Mouse (Mus musculus) right cerebral cortex, postnatal 10 days (tissue): Measurements from ENCODE around the gene Gucy2d.

Source experiments
- DNase-seq, 2 experiments: peaks; one replicate each; pipeline ENCODE4 v3.0.0; 2021; ENCODE audit warnings: low spot score in 2 of 2

The Gucy2d gene

GRCm38 (mm10) chr7:98439956-98440466, at the start of gene Gucy2d:
Gene Gucy2d (plus strand): TSS chr7:98440416.
- DNase-seq: no peak

- no peak for DNase-seq
Measured at GRCm38 (mm10) chr7:98390486-98390885, 49.7 kb upstream of the Gucy2d start.

GRCm38 (mm10) chr7:98391351-98391936, 48.8 kb upstream of the Gucy2d start:
- peak; percentile 70 to 76 for DNase-seq

GRCm38 (mm10) chr7:98392466-98393201, 47.6 kb upstream of the Gucy2d start:
- no peak for DNase-seq

- no peak for DNase-seq
Measured at GRCm38 (mm10) chr7:98402582-98403574, 37.3 kb upstream of the Gucy2d start.

- no peak for DNase-seq
Measured at GRCm38 (mm10) chr7:98403996-98404395, 36.2 kb upstream of the Gucy2d start.

- no peak for DNase-seq
Measured at GRCm38 (mm10) chr7:98407615-98408014, 32.6 kb upstream of the Gucy2d start.

GRCm38 (mm10) chr7:98413115-98413514, 27.1 kb upstream of the Gucy2d start:
- no peak for DNase-seq

GRCm38 (mm10) chr7:98415550-98415949, 24.7 kb upstream of the Gucy2d start:
- no peak for DNase-seq

GRCm38 (mm10) chr7:98416020-98416419, 24.2 kb upstream of the Gucy2d start:
- DNase-seq: no peak

GRCm38 (mm10) chr7:98418031-98418805, 22.0 kb upstream of the Gucy2d start:
- peak; percentile 78 to 91 for DNase-seq

- DNase-seq: peak; percentile 52 to 55
Measured at GRCm38 (mm10) chr7:98419366-98419765, 20.9 kb upstream of the Gucy2d start.

- DNase-seq: peak in 1 of 2 experiments; percentile 19
Measured at GRCm38 (mm10) chr7:98423546-98423945, 16.7 kb upstream of the Gucy2d start.

- no peak for DNase-seq
Measured at GRCm38 (mm10) chr7:98424396-98424795, 15.8 kb upstream of the Gucy2d start.

- no peak for DNase-seq
Measured at GRCm38 (mm10) chr7:98425551-98425950, 14.7 kb upstream of the Gucy2d start.

GRCm38 (mm10) chr7:98426641-98427040, 13.6 kb upstream of the Gucy2d start:
- no peak for DNase-seq

GRCm38 (mm10) chr7:98427115-98427835, 12.9 kb upstream of the Gucy2d start:
- peak in 1 of 2 experiments; percentile 55 for DNase-seq

- DNase-seq: no peak
Measured at GRCm38 (mm10) chr7:98429579-98429978, 10.6 kb upstream of the Gucy2d start.

GRCm38 (mm10) chr7:98430785-98431184, 9.4 kb upstream of the Gucy2d start:
- peak; percentile 64 to 81 for DNase-seq

GRCm38 (mm10) chr7:98437629-98438028, 2.6 kb upstream of the Gucy2d start:
- DNase-seq: peak in 1 of 2 experiments; percentile 46
